Mouse (Mus musculus) ES-E14 (cell line): ENCODE measurements at regions not wholly inside any gene's neighbourhood (a gene's known extent, or its start where the extent isn't known, plus 50 kb on each side); places are given as distances from the start of the nearest gene placed in this dataset.

Experiments used
- DNase-seq: peaks from one replicate; pipeline ENCODE4 v3.0.0-alpha.2; 2013; ENCODE audit warnings: low read depth, low spot score
- H3K27ac ChIP-seq: 2 replicates; pipeline ENCODE4 v1.5.1; 2012; ENCODE audit warnings: low read depth, mild to moderate bottlenecking, low read length, moderate library complexity, mixed read lengths; ENCODE audit not compliant: poor library complexity, insufficient read depth, severe bottlenecking
- H3K36me3 ChIP-seq: 2 replicates; pipeline ENCODE4 v1.6.1; 2012; ENCODE audit warnings: mild to moderate bottlenecking, low read length, moderate library complexity, mixed read lengths; ENCODE audit not compliant: control insufficient read depth, poor library complexity, insufficient read depth, severe bottlenecking
- H3K4me1 ChIP-seq, 2 experiments: fragments of 150-350 bp in 1 of 2; sonication (generic) in 1 of 2; 2 replicates each; pipeline ENCODE4 v1.6.1; 2012; ENCODE audit warnings: low read length in 2 of 2, mild to moderate bottlenecking in 1 of 2, mixed read lengths in 1 of 2; ENCODE audit not compliant: control insufficient read depth in 2 of 2, insufficient read depth in 2 of 2, poor library complexity in 1 of 2
- H3K4me3 ChIP-seq, 2 experiments: fragments of 150-350 bp in 1 of 2; sonication (generic) in 1 of 2; 2 replicates each; pipeline ENCODE4 v1.5.1; 2012; ENCODE audit warnings: low read length in 2 of 2, low read depth in 1 of 2, mild to moderate bottlenecking in 1 of 2, mixed read lengths in 1 of 2; ENCODE audit not compliant: insufficient read depth in 1 of 2, poor library complexity in 1 of 2, severe bottlenecking in 1 of 2
- H3K9ac ChIP-seq: 2 replicates; pipeline ENCODE4 v1.6.1; 2012; ENCODE audit warnings: low read depth, mild to moderate bottlenecking, low read length, mixed read lengths; ENCODE audit not compliant: poor library complexity, insufficient read depth, severe bottlenecking
- H3K9me3 ChIP-seq: fragments of 150-350 bp; sonication (generic); 2 replicates; pipeline ENCODE4 v1.6.1; 2012; ENCODE audit warnings: low read depth, mild to moderate bottlenecking, low read length; ENCODE audit not compliant: control insufficient read depth, insufficient read depth
- CHD2 ChIP-seq: IDR thresholded peaks from 2 replicates; pipeline ENCODE4 v1.6.1; 2014; ENCODE audit warnings: mild to moderate bottlenecking, low read depth, low read length, inconsistent platforms
- HCFC1 ChIP-seq: IDR thresholded peaks from 2 replicates; pipeline ENCODE4 v1.6.1; 2012; ENCODE audit warnings: low read length, inconsistent platforms, borderline replicate concordance; ENCODE audit not compliant: insufficient read depth
- MAFK ChIP-seq: IDR thresholded peaks from 2 replicates; pipeline ENCODE4 v1.6.1; 2014; ENCODE audit warnings: mild to moderate bottlenecking, low read depth, low read length, inconsistent platforms; ENCODE audit not compliant: insufficient read depth
- ZC3H11A ChIP-seq: IDR thresholded peaks from 2 replicates; pipeline ENCODE4 v1.6.1; 2012; ENCODE audit warnings: low read depth, mild to moderate bottlenecking, inconsistent platforms, low read length, borderline replicate concordance
- ZNF384 ChIP-seq: IDR thresholded peaks from 2 replicates; pipeline ENCODE4 v1.6.1; 2012; ENCODE audit warnings: low read depth, low read length, inconsistent platforms
- in situ Hi-C, 2 experiments: fragments of 600-800 bp; cut with MboI; formaldehyde crosslinking; loops; one replicate each; pipeline ENCODE4 v1.15.1; 2025; ENCODE audit warnings: low sequenced_read_pairs in 2 of 2, inconsistent platforms in 1 of 2; ENCODE audit not compliant: unreplicated experiment in 2 of 2

GRCm38 (mm10) chr10:91546140-91546539, 365.0 kb upstream of the Tmpo start:
- Histone ChIP-seq H3K4me3 (no peak overlapping the region), H3K36me3 (no peaks in the 10 kb centered on the region), H3K27ac (no peak overlapping the region), H3K9me3 (no peaks in the 10 kb centered on the region), H3K9ac (no peak overlapping the region), H3K4me1 (no peaks in the 10 kb centered on the region)
- in situ Hi-C loops, result no loop called here
- no peak for TF ChIP-seq MAFK
- no peak for TF ChIP-seq ZC3H11A
- TF ChIP-seq ZNF384, result no peak
- TF ChIP-seq CHD2, result no peak
- no peak for TF ChIP-seq HCFC1
- DNase-seq, result no peak

DNA sequence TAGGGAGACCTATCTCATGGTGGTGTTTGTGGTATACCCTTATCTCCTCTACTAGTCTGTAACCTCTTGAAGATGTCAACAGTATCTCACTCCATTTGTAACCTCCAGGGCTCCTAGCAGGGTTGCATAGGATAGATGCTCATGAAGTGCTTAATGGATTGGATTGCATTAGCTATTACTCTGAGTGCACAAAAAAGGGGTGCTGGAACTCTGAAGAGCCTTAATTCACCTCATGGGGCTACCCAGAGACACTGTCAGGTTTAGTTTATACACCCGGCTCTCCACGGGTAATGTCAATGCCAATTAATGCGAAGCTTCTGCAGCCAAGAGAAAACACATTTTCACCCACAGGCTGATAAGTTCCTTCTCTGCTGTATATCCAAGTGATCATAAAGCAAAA, 364.3 kb upstream of the Tmpo start:
- no peak for DNase-seq
- in situ Hi-C loops, result no loop called here
- no peak overlapping the region for H3K4me3 ChIP-seq
- no peaks in the 10 kb centered on the region for H3K9me3 ChIP-seq
- H3K27ac ChIP-seq, result no peak overlapping the region
- H3K36me3 ChIP-seq, result no peaks in the 10 kb centered on the region
- TF ChIP-seq HCFC1 (no peak), MAFK (no peak), ZNF384 (no peak), CHD2 (no peak), ZC3H11A (no peak)
- H3K9ac ChIP-seq, result no peak overlapping the region
- no peaks in the 10 kb centered on the region for H3K4me1 ChIP-seq

DNA sequence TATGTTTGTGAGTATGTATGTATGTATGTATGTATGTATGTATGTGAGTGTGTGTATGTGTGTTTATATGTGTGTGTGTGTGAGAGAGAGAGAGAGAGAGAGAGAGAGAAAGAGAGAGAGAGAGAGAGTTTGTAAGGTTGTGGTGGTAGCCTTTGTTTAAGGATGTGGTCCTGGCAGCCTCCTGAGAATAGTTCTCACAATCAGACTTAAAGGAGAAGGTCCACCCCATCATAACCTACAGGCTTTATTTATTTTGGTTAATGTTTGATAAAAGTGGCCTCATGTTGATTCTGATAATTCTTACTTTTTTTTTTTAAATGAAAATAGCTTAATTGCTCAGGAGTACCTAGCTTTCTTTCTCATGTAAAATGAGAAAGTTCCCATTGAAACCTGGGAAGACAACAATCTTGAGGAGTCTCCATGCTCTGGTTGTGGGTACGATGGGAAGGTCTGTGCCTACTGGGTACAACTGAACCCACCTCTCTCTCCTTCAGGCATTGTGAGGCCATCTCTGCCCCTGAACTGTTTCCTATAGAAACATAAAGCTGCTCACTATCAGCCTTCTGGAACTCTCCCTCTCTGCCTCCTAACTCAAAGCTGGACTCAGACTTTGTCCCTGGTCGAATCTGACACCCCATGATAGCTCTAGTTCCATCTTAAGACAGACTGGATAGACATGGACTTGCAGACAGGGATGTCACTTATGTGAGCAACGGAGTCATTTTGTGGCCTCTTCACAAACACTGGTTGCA, 362.2 kb upstream of the Tmpo start:
- no peak overlapping the region for H3K4me3 ChIP-seq

GRCm38 (mm10) chr10:91542201-91542604, 361.1 kb upstream of the Tmpo start:
- Histone ChIP-seq H3K4me3 (no peak overlapping the region), H3K9me3 (no peaks in the 10 kb centered on the region), H3K9ac (no peak overlapping the region), H3K27ac (no peak overlapping the region), H3K36me3 (no peaks in the 10 kb centered on the region), H3K4me1 (no peaks in the 10 kb centered on the region)
- in situ Hi-C loops, result no loop called here
- no peak for DNase-seq
- TF ChIP-seq MAFK, result no peak
- no peak for TF ChIP-seq ZNF384
- no peak for TF ChIP-seq HCFC1
- TF ChIP-seq ZC3H11A, result no peak
- no peak for TF ChIP-seq CHD2

More for the DNA sequence above, 362.2 kb upstream of the Tmpo start:
- no peak overlapping the region for H3K9ac ChIP-seq
- H3K9me3 ChIP-seq, result no peaks in the 10 kb centered on the region
- no peaks in the 10 kb centered on the region for H3K36me3 ChIP-seq
- H3K27ac ChIP-seq, result no peak overlapping the region
- no peaks in the 10 kb centered on the region for H3K4me1 ChIP-seq
- no peak for DNase-seq
- no peak for TF ChIP-seq MAFK
- TF ChIP-seq ZC3H11A, result no peak
- no peak for TF ChIP-seq CHD2
- no peak for TF ChIP-seq HCFC1
- no peak for TF ChIP-seq ZNF384
- in situ Hi-C loops, result no loop called here

DNA sequence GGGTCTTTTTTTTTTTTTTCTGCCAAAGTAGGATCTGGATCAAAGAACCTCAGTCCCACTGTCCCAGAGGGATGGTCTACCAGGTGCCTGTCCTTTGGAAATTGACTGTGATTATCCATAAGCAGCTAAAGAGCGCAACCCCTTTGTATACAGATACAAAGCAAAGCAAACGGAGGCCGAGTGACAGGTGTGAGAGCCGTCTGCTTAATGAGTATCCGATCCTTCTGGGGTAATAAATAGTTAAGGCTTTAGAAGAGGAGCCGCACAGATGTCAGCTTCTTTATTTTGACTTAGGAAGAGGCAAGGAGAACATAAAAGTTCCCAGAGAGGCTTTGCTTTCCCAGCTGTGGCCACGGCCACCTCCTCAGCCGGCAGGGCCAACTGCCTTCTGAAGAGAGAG, 356.1 kb upstream of the Tmpo start:
- in situ Hi-C loops, result no loop called here
- DNase-seq, result no peak

More for the DNA sequence above, 356.1 kb upstream of the Tmpo start:
- no peaks in the 10 kb centered on the region for H3K4me1 ChIP-seq
- H3K9me3 ChIP-seq, result no peaks in the 10 kb centered on the region
- H3K36me3 ChIP-seq, result no peaks in the 10 kb centered on the region
- H3K9ac ChIP-seq, result no peak overlapping the region
- H3K27ac ChIP-seq, result no peak overlapping the region
- TF ChIP-seq HCFC1 (no peak), ZNF384 (no peak), MAFK (no peak), CHD2 (no peak), ZC3H11A (no peak)
- H3K4me3 ChIP-seq, result no peak overlapping the region
